Mouse (Mus musculus) NIH3T3 (cell line): Measurements from ENCODE around the gene Tnfsf13b.

Experiments
- DNase-seq: peaks from one replicate; pipeline ENCODE4 v3.0.0-alpha.2; 2012; ENCODE audit warnings: low read depth

Tnfsf13b gene

DNA sequence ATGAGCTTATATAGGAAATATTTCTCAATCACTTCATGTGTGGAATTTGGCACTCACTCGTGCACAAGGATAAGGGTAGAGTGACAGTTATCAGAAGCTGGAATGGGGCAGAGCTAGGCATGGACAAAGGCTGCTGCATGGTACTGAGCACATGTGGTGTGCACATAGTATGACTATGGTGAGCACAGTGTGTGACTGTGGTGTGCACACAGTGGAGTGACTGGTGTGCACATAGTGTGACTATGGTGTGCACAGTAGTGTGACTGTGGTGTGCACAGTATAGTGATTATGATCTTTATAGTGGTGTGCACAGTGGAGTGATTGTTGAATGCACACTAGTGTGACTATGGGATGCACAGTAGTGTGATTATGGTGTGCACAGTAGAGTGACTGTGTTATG lies 39.5 kb downstream of the Tnfsf13b start:
- no peak for DNase-seq

DNA sequence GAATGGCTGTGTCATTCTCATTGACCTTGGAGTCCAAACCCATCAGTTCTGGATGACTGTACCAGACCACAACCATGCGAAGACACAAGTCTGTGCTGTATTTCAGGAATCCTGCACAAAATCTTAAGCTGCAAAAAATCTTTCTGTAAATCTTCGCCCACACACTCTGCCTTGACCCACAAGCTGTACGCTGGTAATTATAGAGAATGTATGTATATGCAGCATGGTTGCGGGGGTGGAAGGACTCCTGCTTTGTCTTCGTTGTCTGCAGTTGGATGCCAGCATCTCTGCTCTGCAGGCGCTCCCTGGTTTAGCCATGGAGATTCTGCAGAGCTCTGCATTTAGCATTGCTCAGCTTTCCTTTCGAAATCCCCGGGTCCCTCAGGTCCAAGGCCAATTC lies 42.9 kb downstream of the Tnfsf13b start:
- DNase-seq = no peak

DNA sequence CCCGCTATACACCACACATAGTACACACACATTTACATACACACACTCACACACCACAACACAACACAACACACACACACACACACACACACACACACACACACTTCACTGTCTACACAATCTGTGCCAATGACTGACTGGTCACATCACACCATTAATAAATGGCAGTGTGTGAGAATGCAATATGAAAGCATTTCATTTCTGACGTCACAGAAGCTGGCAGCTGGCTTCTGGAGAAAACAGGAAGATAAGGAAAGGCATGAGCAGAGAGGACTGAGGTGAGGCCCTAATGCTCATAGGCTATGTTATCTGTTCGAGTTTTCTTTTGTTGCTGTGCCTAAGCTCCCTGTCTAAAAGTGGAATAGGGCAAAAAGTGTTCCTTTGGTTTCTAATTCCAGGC lies 45.3 kb downstream of the Tnfsf13b start:
- DNase-seq = peak; percentile 6

DNA sequence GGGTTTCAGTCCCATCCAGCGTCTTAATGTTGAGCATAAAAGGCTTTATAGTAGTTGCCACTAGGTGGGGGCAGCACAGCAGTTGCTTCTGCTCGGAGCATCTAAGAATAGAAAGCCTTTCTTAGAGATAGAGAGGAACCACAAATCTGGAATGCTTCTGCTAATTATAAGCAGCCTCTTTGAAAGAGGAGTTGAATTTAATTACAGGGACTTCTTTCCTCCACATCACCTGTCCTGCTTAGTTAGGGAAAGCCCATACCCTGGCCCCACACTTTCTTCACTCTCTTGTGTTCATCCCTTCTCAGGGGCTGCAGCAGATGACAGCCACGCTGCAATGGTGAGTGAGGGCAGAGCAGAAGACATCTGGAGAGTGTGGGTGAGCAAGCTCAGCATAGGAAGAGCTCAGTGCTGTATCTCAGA lies 47.3 kb downstream of the Tnfsf13b start:
- DNase-seq = peak; percentile 36

DNA sequence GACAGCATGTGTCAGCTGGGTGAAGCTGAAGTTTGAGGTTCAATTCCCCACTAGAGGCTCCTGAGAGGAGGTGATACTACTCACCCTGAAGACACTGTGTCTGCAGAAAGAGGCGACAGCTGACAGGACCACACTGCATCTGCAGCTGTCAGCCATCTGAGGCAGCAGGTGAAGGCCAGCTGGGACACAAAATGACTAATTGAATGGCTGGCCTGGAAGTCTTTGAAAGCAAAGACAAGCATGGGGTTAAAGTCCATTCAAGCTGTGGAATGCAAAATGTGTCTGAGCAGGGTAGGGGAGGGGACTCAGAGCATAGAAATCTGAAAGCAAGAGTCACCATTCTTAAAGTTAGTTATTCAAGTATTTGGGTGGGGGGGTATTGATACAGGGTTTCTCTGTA lies 54.7 kb downstream of the Tnfsf13b start:
- DNase-seq = no peak

DNA sequence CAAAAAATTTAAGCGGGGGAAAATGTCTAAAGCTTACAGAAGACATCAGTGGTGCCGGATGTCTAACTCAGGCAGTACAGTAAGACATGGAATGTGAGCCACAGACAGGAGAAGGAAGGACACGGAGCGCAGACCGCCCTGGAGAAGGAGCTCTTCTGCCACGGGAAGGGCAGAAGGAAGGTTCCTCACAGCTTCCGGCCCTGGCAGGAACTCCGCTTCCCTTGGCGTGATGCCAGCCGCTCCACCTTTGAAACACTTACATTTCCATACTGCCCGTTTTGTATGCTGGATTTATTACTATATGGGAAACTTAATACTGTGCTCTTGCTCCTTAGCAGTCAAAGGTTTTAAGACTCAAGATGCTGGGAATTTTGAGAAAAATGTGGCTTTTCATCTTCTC lies 60.6 kb downstream of the Tnfsf13b start:
- DNase-seq = no peak

DNA sequence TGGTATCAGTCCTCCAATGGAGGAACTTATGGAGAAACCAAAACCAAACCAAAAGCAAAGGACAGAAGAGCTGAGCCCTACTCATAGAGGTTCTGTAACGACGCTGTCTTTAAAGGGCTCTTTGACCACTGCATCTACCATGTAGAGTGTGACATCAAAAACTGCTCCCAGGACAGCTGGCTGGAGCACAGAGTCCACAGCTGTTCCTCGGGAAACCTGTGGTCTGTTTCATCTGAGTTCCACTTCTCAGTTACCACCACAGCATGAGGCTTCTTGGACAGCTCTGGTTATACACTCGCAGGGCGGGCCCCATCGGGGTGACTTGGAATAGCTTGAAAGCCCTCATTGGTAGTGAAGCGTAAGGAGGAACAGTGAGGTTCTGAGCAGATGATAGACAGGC lies 61.5 kb downstream of the Tnfsf13b start:
- no peak for DNase-seq

DNA sequence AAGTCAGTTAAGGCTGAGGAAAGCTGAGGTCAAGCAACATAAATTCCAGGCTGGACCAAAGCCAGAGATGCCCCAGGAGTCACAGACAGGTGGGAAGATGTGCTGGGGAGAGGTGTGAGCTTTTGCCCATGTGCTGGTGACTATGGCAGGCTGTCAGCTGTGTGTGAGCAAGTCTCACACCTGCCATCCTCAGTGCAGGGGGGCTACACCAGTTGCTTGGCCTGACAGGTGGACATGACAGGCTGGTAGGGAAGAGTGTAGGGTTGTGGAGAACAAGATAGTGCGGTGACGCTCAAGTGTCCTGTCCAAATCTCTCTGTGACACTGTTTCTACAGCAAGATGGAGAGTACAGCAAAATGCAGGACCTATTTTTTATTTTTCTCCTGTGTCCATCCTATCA lies 66.1 kb downstream of the Tnfsf13b start:
- no peak for DNase-seq
